Mouse (Mus musculus): ENCODE measurements at regions not wholly inside any gene's neighbourhood (a gene's known extent, or its start where the extent isn't known, plus 50 kb on each side); places are given as distances from the start of the nearest gene placed in this dataset.

- ATAC-seq (ENCODE audit: low TSS enrichment): no peak
Observed at GRCm38 (mm10) chr9:116283790-116284526, 108.8 kb upstream of the Tgfbr2 start.

- ATAC-seq (ENCODE audit: low TSS enrichment): no peak
Observed at GRCm38 (mm10) chr9:116281654-116282053, 106.5 kb upstream of the Tgfbr2 start.

- no peak for ATAC-seq (ENCODE audit: low TSS enrichment)
Observed at GRCm38 (mm10) chr9:116280146-116280545, 105.0 kb upstream of the Tgfbr2 start.

GRCm38 (mm10) chr9:116278862-116279261, 103.7 kb upstream of the Tgfbr2 start:
- ATAC-seq (ENCODE audit: low TSS enrichment): no peak

GRCm38 (mm10) chr9:116277736-116278135, 102.6 kb upstream of the Tgfbr2 start:
- ATAC-seq (ENCODE audit: low TSS enrichment): no peak

- ATAC-seq (ENCODE audit: low TSS enrichment): no peak
Observed at GRCm38 (mm10) chr9:116276141-116276540, 101.0 kb upstream of the Tgfbr2 start.

- no peak for ATAC-seq (ENCODE audit: low TSS enrichment)
Observed at GRCm38 (mm10) chr9:116272446-116272845, 97.3 kb upstream of the Tgfbr2 start.

- no peak for ATAC-seq (ENCODE audit: low TSS enrichment)
Observed at GRCm38 (mm10) chr9:116270417-116270828, 95.3 kb upstream of the Tgfbr2 start.

- no peak for ATAC-seq (ENCODE audit: low TSS enrichment)
Observed at GRCm38 (mm10) chr9:116267411-116267810, 92.3 kb upstream of the Tgfbr2 start.

GRCm38 (mm10) chr9:116263833-116264232, 88.7 kb upstream of the Tgfbr2 start:
- no peak for ATAC-seq (ENCODE audit: low TSS enrichment)

- ATAC-seq (ENCODE audit: low TSS enrichment): no peak
Observed at GRCm38 (mm10) chr9:116259569-116259968, 84.4 kb upstream of the Tgfbr2 start.

- ATAC-seq (ENCODE audit: low TSS enrichment): no peak
Observed at GRCm38 (mm10) chr9:116253546-116253945, 78.4 kb upstream of the Tgfbr2 start.

GRCm38 (mm10) chr9:116252788-116253187, 77.6 kb upstream of the Tgfbr2 start:
- ATAC-seq (ENCODE audit: low TSS enrichment): no peak

GRCm38 (mm10) chr9:116249791-116250190, 74.6 kb upstream of the Tgfbr2 start:
- no peak for ATAC-seq (ENCODE audit: low TSS enrichment)

GRCm38 (mm10) chr9:116245136-116245535, 70.0 kb upstream of the Tgfbr2 start:
- ATAC-seq (ENCODE audit: low TSS enrichment): no peak

GRCm38 (mm10) chr9:116244619-116244899, 69.4 kb upstream of the Tgfbr2 start:
- no peak for ATAC-seq (ENCODE audit: low TSS enrichment)

- ATAC-seq (ENCODE audit: low TSS enrichment): no peak
Observed at GRCm38 (mm10) chr9:116243775-116244618, 68.8 kb upstream of the Tgfbr2 start.

- no peak for ATAC-seq (ENCODE audit: low TSS enrichment)
Observed at GRCm38 (mm10) chr9:116241933-116242526, 66.9 kb upstream of the Tgfbr2 start.

GRCm38 (mm10) chr9:116241290-116241689, 66.1 kb upstream of the Tgfbr2 start:
- ATAC-seq (ENCODE audit: low TSS enrichment): no peak

GRCm38 (mm10) chr9:116236836-116237235, 61.7 kb upstream of the Tgfbr2 start:
- no peak for ATAC-seq (ENCODE audit: low TSS enrichment)

GRCm38 (mm10) chr9:116234170-116234569, 59.0 kb upstream of the Tgfbr2 start:
- no peak for ATAC-seq (ENCODE audit: low TSS enrichment)

GRCm38 (mm10) chr9:116232386-116232785, 57.2 kb upstream of the Tgfbr2 start:
- ATAC-seq (ENCODE audit: low TSS enrichment): no peak
